Mouse (Mus musculus) 3T3-L1 (cell line): ENCODE measurements around the gene Ucn.

Experiments used
- DNase-seq: peaks from one replicate; pipeline ENCODE4 v3.0.0-alpha.2; 2015; ENCODE audit warnings: low read depth, low spot score

Ucn gene

GRCm38 (mm10) chr5:31108000-31108490, 30.6 kb downstream of the Ucn start, which contains the start of gene Slc30a3:
Gene Slc30a3, minus strand, starts transcription at chr5:31108237.
- no peak for DNase-seq

- no peak for DNase-seq
Measured at GRCm38 (mm10) chr5:31105814-31106335, 32.8 kb downstream of the Ucn start, which contains the start of gene Dnajc5g. Gene Dnajc5g, plus strand, starts transcription at chr5:31106285.

- no peak for DNase-seq
Measured at GRCm38 (mm10) chr5:31095711-31096480, 42.7 kb downstream of the Ucn start.

- DNase-seq, result no peak
Measured at GRCm38 (mm10) chr5:31094799-31095691, 43.6 kb downstream of the Ucn start.

- DNase-seq, result no peak
Measured at GRCm38 (mm10) chr5:31094100-31094798, 44.4 kb downstream of the Ucn start.

- no peak for DNase-seq
Measured at GRCm38 (mm10) chr5:31093151-31094041, 45.2 kb downstream of the Ucn start.

- no peak for DNase-seq
Measured at GRCm38 (mm10) chr5:31092231-31092975, 46.2 kb downstream of the Ucn start.
